Mouse (Mus musculus): ENCODE measurements at regions not wholly inside any gene's neighbourhood (a gene's known extent, or its start where the extent isn't known, plus 50 kb on each side); places are given as distances from the start of the nearest gene placed in this dataset.

DNA sequence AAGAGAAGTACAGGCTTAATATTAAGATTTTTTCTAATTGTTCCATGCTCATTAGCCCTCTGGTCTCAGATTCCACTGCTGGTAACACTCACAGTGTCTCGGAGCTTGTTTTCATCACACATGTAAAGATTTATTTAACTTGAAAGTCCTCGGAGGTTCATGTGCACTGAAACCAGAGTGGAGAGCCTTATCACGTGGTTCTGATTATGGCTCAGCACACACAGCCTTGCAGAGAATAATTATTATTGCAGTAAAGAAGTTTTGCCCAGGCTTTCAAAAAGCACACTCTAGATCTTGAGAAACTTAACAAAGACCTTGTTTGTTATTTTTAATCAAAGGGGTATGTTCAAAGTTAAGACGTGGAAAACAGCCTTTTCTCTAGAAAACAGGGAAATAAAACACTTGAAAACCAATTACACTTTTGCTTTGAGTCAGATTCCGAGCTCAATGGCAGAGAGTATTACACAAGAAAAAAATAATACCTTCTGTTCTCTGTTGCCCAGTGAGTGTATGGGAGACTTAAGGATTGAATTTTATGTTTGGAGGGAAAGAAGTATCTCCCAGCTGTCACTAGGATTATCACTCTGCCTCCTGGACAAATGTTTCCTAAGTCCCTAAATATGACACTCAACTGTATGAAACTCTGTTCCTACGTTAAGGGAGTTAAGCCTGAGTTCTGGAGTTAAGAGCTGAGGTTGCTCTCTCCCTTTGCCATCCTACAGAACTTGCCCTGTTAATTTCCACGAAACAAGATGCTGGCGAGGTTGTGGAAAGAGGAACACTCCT lies 114.9 kb upstream of the Lpar1 start:
- no peaks in the 10 kb centered on the region for H3K9me3 ChIP-seq (ENCODE audit: low read length)
- no peak overlapping the region for H3K4me3 ChIP-seq (ENCODE audit: low read length)
- 0 out of 2 replicates have a peak overlapping the region, but pooled peaks have one; percentile 29 for H3K4me2 ChIP-seq (replicated peaks; ENCODE audit: low read depth, low read length)
- H3K36me3 ChIP-seq (ENCODE audit: insufficient read depth, low read length) = no peaks in the 10 kb centered on the region
- no peak overlapping the region for H3K9ac ChIP-seq (replicated peaks; ENCODE audit: low read length)
- no peak for ATAC-seq (ENCODE audit: low FRiP score, low TSS enrichment)
- peaks cover 26% of the 10 kb centered on the region for H3K4me1 ChIP-seq (ENCODE audit: insufficient read depth, low read length)
- 40% methylated on average over 8 of the region's 8 CpGs for WGBS
- H3K27me3 ChIP-seq (ENCODE audit: insufficient read depth, low read length) = no peaks in the 10 kb centered on the region
- 0 out of 2 replicates have a peak overlapping the region, but pooled peaks have one; percentile 43 for H3K27ac ChIP-seq (ENCODE audit: low read length)

DNA sequence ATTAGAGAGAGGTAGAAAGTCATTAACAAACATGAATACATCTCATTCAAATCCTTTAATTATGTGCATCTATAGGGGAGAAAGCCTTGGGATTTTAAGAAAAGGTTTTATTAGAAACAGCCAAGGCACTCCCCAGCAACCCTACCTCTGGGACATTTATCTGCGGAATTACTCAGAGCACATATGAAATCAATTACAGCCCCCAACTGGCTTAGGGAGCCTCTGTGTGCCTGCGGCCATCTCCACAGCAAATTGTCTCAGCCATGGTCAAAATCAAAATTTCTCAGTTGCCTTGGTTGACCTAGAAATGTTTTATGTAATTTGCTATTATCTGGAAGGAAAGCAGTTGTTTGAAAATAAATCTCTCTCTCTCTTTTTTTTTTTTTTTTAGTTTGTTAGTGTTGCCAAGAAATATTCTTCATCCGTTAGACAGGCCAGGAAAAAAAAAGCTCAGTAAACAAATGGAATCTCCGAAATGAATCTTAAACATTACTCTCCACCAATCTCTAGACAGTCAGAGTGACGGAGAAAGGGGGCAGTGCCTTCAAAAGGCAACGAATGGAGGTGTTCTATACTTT lies 110.0 kb upstream of the Lpar1 start:
- no peak overlapping the region for H3K9ac ChIP-seq (replicated peaks; ENCODE audit: low read length)
- no peak overlapping the region for H3K4me2 ChIP-seq (replicated peaks; ENCODE audit: low read depth, low read length)
- no peaks in the 10 kb centered on the region for H3K9me3 ChIP-seq (ENCODE audit: low read length)
- WGBS = 58% methylated on average over 6 of the region's 6 CpGs
- H3K27me3 ChIP-seq (ENCODE audit: insufficient read depth, low read length) = no peaks in the 10 kb centered on the region
- peaks cover 5% of the 10 kb centered on the region; the same call in 1 of the 2 replicates for H3K4me1 ChIP-seq (ENCODE audit: insufficient read depth, low read length)
- no peak for ATAC-seq (ENCODE audit: low FRiP score, low TSS enrichment)
- H3K36me3 ChIP-seq (ENCODE audit: insufficient read depth, low read length) = no peaks in the 10 kb centered on the region
- no peak overlapping the region for H3K27ac ChIP-seq (ENCODE audit: low read length)
- H3K4me3 ChIP-seq (ENCODE audit: low read length) = no peak overlapping the region

DNA sequence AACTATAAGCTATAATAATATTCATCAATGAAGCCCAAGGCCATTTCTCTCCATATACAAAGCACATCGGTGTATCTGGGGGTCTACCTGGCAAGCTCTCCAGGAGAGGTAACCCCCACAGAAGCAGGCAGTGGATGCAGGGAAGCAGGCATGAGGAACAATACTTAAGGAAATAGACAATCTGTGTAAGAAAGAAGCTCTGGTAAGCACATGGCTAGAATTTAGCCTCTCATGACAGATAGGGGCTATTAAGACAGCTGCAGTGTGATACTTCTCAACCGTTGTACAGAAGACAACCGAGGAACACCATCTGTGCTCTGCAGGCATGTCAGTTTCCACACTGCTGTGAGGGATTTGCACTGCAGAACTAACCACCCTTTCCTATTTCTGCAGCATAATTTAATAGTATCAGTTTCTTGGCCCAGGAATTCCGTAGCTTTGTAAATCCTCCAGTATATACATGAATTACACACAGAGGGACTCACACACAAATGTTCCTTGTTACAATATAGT lies 108.1 kb upstream of the Lpar1 start:
- no peak overlapping the region for H3K4me2 ChIP-seq (replicated peaks; ENCODE audit: low read depth, low read length)
- no peaks in the 10 kb centered on the region for H3K36me3 ChIP-seq (ENCODE audit: insufficient read depth, low read length)
- peak; percentile 78 for ATAC-seq (ENCODE audit: low FRiP score, low TSS enrichment)
- 51% methylated on average over 4 of the region's 4 CpGs for WGBS
- H3K27me3 ChIP-seq (ENCODE audit: insufficient read depth, low read length) = no peaks in the 10 kb centered on the region
- no peak overlapping the region for H3K4me3 ChIP-seq (ENCODE audit: low read length)
- no peak overlapping the region for H3K9ac ChIP-seq (replicated peaks; ENCODE audit: low read length)
- no peaks in the 10 kb centered on the region for H3K9me3 ChIP-seq (ENCODE audit: low read length)
- peaks cover 3% of the 10 kb centered on the region; the same call in 1 of the 2 replicates for H3K4me1 ChIP-seq (ENCODE audit: insufficient read depth, low read length)
- H3K27ac ChIP-seq (ENCODE audit: low read length) = peak overlapping the region; percentile 40; the same call in 1 of the 2 replicates

DNA sequence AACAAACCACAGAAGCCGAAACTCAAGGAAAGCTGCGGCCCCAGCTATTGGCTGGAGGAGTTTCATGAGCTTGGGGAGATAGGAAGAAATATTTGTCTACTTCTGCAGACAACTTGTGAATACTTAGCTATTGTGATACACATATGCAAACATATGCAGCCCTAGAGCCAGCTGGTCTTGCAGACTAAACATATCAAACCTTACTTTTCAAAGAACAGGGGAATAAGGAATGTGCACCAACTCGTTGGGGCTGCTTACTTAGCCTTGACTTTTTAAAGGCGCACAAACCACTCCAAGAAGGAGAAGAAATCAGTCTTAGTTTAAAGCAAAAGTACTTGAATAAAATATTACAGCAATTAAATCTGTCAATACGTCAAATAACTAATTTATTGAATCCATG lies 106.8 kb upstream of the Lpar1 start:
- Histone ChIP-seq H3K4me2 (replicated peaks; ENCODE audit: low read depth, low read length) (no peak overlapping the region), H3K9ac (replicated peaks; ENCODE audit: low read length) (no peak overlapping the region), H3K36me3 (ENCODE audit: insufficient read depth, low read length) (no peaks in the 10 kb centered on the region), H3K4me1 (ENCODE audit: insufficient read depth, low read length) (peaks cover 3% of the 10 kb centered on the region; the same call in 1 of the 2 replicates), H3K27ac (ENCODE audit: low read length) (peak overlapping the region; percentile 0; the same call in 1 of the 2 replicates), H3K9me3 (ENCODE audit: low read length) (no peaks in the 10 kb centered on the region), H3K4me3 (ENCODE audit: low read length) (no peak overlapping the region), H3K27me3 (ENCODE audit: insufficient read depth, low read length) (no peaks in the 10 kb centered on the region)
- ATAC-seq (ENCODE audit: low FRiP score, low TSS enrichment) = no peak
- 65% methylated on average over 5 of the region's 5 CpGs for WGBS

DNA sequence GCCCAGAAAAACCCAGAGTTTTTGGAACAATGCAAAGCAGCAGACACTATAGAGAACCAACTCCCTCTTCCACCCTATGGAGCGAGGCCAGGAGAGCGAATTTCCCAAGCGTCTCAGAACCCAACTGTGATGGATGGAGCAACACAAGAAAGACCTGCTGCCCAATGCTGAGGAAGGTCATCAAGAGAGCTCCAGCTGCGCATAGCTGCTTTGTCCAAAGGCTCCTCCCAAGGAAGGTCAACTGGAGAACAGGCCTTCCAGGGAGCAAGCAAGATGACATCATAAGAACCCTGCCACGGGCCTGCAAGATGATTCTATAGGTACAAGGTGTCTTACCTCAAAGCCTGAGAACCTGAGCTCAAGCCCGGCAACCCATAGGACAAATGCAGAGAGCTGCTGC lies 104.5 kb upstream of the Lpar1 start:
- H3K27me3 ChIP-seq (ENCODE audit: insufficient read depth, low read length) = no peaks in the 10 kb centered on the region
- H3K27ac ChIP-seq (ENCODE audit: low read length) = peak overlapping the region; percentile 27; the same call in 1 of the 2 replicates
- H3K4me2 ChIP-seq (replicated peaks; ENCODE audit: low read depth, low read length) = no peak overlapping the region
- H3K36me3 ChIP-seq (ENCODE audit: insufficient read depth, low read length) = no peaks in the 10 kb centered on the region
- peaks cover 3% of the 10 kb centered on the region; the same call in 1 of the 2 replicates for H3K4me1 ChIP-seq (ENCODE audit: insufficient read depth, low read length)
- no peak for ATAC-seq (ENCODE audit: low FRiP score, low TSS enrichment)
- H3K9ac ChIP-seq (replicated peaks; ENCODE audit: low read length) = no peak overlapping the region
- no peak overlapping the region for H3K4me3 ChIP-seq (ENCODE audit: low read length)
- WGBS = 51% methylated on average over 6 of the region's 6 CpGs
- no peaks in the 10 kb centered on the region for H3K9me3 ChIP-seq (ENCODE audit: low read length)

DNA sequence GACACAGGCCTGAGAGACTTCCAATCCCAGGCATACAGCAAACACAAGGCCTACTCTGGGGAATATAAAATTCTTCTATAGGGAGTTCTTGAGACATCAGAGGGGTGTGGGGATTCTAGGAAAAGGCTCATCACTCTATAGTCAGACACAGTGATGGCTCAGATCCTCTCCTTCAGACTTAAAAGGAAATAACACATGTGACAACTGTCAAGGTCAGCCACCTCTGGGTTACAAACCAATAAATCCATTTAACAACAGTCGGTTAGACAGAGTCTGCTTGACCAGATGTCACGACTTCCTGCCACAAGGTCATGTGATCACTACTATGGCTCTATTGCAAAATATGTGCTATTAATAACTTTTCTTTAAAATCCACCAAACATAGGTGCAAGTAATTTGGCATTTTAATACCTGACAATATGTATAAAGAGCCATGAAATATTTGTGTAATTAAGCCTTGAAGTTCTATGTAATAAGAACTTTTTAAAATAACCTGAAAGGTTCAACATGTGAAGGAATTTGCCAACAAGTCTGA lies 94.1 kb upstream of the Lpar1 start:
- Histone ChIP-seq H3K9me3 (ENCODE audit: low read length) (no peaks in the 10 kb centered on the region), H3K27ac (ENCODE audit: low read length) (no peak overlapping the region), H3K4me3 (ENCODE audit: low read length) (no peak overlapping the region), H3K27me3 (ENCODE audit: insufficient read depth, low read length) (no peaks in the 10 kb centered on the region), H3K4me2 (replicated peaks; ENCODE audit: low read depth, low read length) (no peak overlapping the region), H3K36me3 (ENCODE audit: insufficient read depth, low read length) (no peaks in the 10 kb centered on the region), H3K4me1 (ENCODE audit: insufficient read depth, low read length) (0 out of 2 replicates have a peak, but pooled peaks cover 2% of the 10 kb centered on the region), H3K9ac (replicated peaks; ENCODE audit: low read length) (no peak overlapping the region)
- 21% methylated on average over 2 of the region's 2 CpGs for WGBS
- no peak for ATAC-seq (ENCODE audit: low FRiP score, low TSS enrichment)

DNA sequence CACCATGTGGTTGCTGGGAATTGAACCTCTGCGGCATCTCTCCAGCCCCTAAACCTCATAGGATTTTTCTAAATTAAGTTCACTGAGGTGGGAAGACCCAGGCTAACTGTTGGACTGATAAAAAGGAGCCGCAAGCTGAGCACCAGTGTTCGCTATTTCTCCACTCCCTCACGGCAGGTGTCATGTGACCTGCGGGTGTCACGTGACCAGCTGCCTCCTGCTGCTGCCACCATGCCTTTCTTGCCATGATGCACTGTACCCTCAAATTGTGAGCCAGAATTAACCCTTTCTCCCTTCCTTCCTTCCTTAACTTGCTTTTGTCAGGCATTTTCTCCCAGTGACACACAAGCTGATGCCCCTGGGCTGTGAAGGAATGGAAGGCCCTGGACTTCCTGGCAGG lies 93.1 kb upstream of the Lpar1 start:
- H3K9ac ChIP-seq (replicated peaks; ENCODE audit: low read length) = no peak overlapping the region
- no peak for ATAC-seq (ENCODE audit: low FRiP score, low TSS enrichment)
- H3K27me3 ChIP-seq (ENCODE audit: insufficient read depth, low read length) = no peaks in the 10 kb centered on the region
- H3K27ac ChIP-seq (ENCODE audit: low read length) = no peak overlapping the region
- H3K4me3 ChIP-seq (ENCODE audit: low read length) = no peak overlapping the region
- H3K4me2 ChIP-seq (replicated peaks; ENCODE audit: low read depth, low read length) = no peak overlapping the region
- WGBS = 90% methylated on average over 6 of the region's 6 CpGs
- no peaks in the 10 kb centered on the region for H3K9me3 ChIP-seq (ENCODE audit: low read length)
- H3K36me3 ChIP-seq (ENCODE audit: insufficient read depth, low read length) = no peaks in the 10 kb centered on the region
- 0 out of 2 replicates have a peak, but pooled peaks cover 2% of the 10 kb centered on the region for H3K4me1 ChIP-seq (ENCODE audit: insufficient read depth, low read length)

DNA sequence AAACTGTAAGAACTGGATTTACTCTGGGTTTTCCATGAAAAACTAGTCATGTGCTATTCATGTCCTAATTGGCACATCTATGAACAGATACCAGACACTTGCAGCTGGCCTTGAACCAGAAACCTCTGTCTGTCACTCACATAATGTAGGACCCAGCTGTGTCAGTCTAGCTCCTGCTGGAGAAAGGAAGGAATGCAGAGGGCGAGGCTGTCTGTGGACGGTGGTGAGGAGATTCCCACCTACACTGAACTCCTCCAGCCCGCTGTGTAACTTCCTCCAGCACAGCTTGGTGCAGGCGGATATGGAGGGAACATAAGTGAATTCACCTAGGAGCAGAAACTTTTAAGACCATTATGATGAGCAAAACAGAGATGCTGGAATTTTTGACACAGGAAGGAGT lies 89.7 kb upstream of the Lpar1 start:
- no peak for ATAC-seq (ENCODE audit: low FRiP score, low TSS enrichment)
- Histone ChIP-seq H3K9me3 (ENCODE audit: low read length) (no peaks in the 10 kb centered on the region), H3K4me2 (replicated peaks; ENCODE audit: low read depth, low read length) (no peak overlapping the region), H3K27ac (ENCODE audit: low read length) (no peak overlapping the region), H3K4me1 (ENCODE audit: insufficient read depth, low read length) (0 out of 2 replicates have a peak, but pooled peaks cover 2% of the 10 kb centered on the region), H3K27me3 (ENCODE audit: insufficient read depth, low read length) (no peaks in the 10 kb centered on the region), H3K36me3 (ENCODE audit: insufficient read depth, low read length) (no peaks in the 10 kb centered on the region), H3K4me3 (ENCODE audit: low read length) (no peak overlapping the region), H3K9ac (replicated peaks; ENCODE audit: low read length) (no peak overlapping the region)
- WGBS = 31% methylated on average over 4 of the region's 4 CpGs

DNA sequence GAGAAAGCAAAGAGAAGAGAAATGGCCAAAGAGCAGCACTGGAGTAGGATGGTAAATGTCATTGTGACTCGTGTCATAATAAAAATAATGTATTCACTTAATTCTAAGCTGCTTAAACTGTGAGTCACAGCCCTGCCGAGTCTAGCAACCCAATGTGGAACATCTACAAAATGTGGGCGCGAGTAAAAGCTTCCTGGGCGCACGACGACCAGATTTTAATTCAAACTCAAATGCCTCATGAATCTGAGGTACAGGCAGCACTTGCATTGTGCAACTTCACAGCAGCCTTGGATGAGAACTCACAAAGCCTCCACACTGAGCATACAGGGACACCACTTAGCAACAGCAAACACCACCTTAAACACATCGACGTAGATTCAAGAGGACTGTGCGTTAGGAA lies 88.5 kb upstream of the Lpar1 start:
- 91% methylated on average over 10 of the region's 10 CpGs for whole genome bisulfite sequencing
- Histone ChIP-seq H3K9ac (replicated peaks; ENCODE audit: low read length) (no peak overlapping the region), H3K9me3 (ENCODE audit: low read length) (no peaks in the 10 kb centered on the region), H3K36me3 (ENCODE audit: insufficient read depth, low read length) (no peaks in the 10 kb centered on the region), H3K27ac (ENCODE audit: low read length) (no peak overlapping the region), H3K4me1 (ENCODE audit: insufficient read depth, low read length) (no peaks in the 10 kb centered on the region), H3K4me3 (ENCODE audit: low read length) (no peak overlapping the region), H3K4me2 (replicated peaks; ENCODE audit: low read depth, low read length) (no peak overlapping the region), H3K27me3 (ENCODE audit: insufficient read depth, low read length) (no peaks in the 10 kb centered on the region)
- ATAC-seq (ENCODE audit: low FRiP score, low TSS enrichment) = no peak

DNA sequence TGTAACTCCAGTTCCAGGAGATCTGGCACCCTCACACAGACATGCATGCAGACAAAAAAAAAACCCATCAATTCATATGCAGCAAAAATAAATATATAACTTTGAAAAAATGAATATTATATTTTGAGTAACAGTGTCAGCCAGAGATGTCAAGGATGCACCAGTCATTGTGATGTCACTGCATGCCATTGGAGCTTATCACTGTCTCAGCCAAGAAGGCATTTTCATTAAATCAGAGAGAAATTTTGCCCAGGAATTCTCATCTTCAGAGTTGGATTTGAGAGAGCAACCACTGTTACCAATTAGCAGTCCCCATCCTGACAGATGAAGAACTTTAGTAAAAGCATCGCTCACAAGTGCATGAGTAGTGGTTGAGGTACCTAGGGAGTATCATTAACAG lies 79.0 kb upstream of the Lpar1 start:
- no peak for ATAC-seq (ENCODE audit: low FRiP score, low TSS enrichment)
- H3K4me1 ChIP-seq (ENCODE audit: insufficient read depth, low read length) = no peaks in the 10 kb centered on the region
- H3K4me3 ChIP-seq (ENCODE audit: low read length) = no peak overlapping the region
- H3K27me3 ChIP-seq (ENCODE audit: insufficient read depth, low read length) = no peaks in the 10 kb centered on the region
- WGBS = 88% methylated on average over 1 of the region's 1 CpGs
- no peak overlapping the region for H3K9ac ChIP-seq (replicated peaks; ENCODE audit: low read length)
- no peaks in the 10 kb centered on the region for H3K36me3 ChIP-seq (ENCODE audit: insufficient read depth, low read length)
- no peak overlapping the region for H3K27ac ChIP-seq (ENCODE audit: low read length)
- no peaks in the 10 kb centered on the region for H3K9me3 ChIP-seq (ENCODE audit: low read length)
- no peak overlapping the region for H3K4me2 ChIP-seq (replicated peaks; ENCODE audit: low read depth, low read length)
